Mouse (Mus musculus) lung, postnatal 0 days (tissue): Measurements from ENCODE around the gene Kif11.

Experiments used
- CTCF ChIP-seq: IDR thresholded peaks from 2 replicates; pipeline ENCODE4 v1.5.1; 2016; ENCODE audit warnings: antibody characterized with exemption, mild to moderate bottlenecking
- EP300 ChIP-seq: IDR thresholded peaks from 2 replicates; pipeline ENCODE4 v1.6.1; 2016; ENCODE audit warnings: antibody characterized with exemption, mild to moderate bottlenecking, control low read depth

DNA sequence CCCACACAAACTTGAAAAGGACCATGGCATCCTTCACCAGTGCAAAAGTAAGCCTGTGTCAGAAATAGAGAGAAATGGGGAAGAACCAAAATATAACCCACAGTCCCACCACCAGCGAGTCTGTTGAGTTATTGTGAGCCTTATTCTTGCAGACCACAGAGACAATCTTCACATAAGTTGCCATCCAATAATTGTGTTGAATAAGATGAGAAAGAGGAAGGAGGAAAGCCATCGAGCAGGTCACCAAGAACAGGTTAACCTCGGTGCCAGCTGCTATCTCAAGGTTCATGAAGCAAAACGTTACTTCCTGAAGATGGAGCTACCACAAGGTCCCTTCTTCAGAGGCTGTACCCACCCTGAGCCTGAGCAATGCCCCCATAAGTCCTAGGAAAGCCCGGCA lies 90.8 kb downstream of the Kif11 start:
- TF ChIP-seq CTCF: no peak
- TF ChIP-seq EP300: no peak
